In genomic region chr10:75936909-75937667, GRCm38 (mm10) we compare ENCODE assay signal across 11 mouse cellular contexts. TPM values are rescaled to one million over a fixed set of nuclear protein-coding genes. Genes with fewer than 3 reads are reported as not detected.
DNase-seq lines count a peak whose midpoint lies in the region; ATAC-seq and TF ChIP-seq lines count a peak whose summit lies in the region.
"Had no signal": no experiment of that assay in that cellular context is flagged by ENCODE, and none has a peak within 500 bp of the region (broad histone marks: within the 10 kb centered on the region; RNA-seq: fewer than 3 reads in every experiment).

No protein-coding gene starts in this region.

- ATAC-seq in cerebellum, adult (ENCODE audit: insufficient number of reproducible peaks, low FRiP score, low TSS enrichment): no peak
- ATAC-seq in neural tube, embryonic 14.5 days (ENCODE audit: low read depth): no peak

- peak; percentile 49 for DNase-seq in cerebellum, adult 11-12 months
- DNase-seq in liver, adult 2 months (ENCODE audit: extremely low read depth, low read depth, low spot score): peak; percentile 97
- DNase-seq in liver: no peak
- no peak for DNase-seq in urinary bladder, postnatal 4 days (ENCODE audit: low spot score in 2 of 2)
- DNase-seq in thymus, adult 18-20 months: no peak
- DNase-seq: right cerebral cortex, postnatal 25 days had no signal

- no peak for TF ChIP-seq CTCF in liver, adult 2 months (IDR thresholded peaks at IDR 0.05; ENCODE audit: low read depth, low read length)
- TF ChIP-seq CTCF in cortical plate, adult 2 months (IDR thresholded peaks at IDR 0.05; ENCODE audit: extremely low read depth, insufficient read depth, low read length): no peak

- H3K4me1 ChIP-seq in liver, adult 2 months (ENCODE audit: control insufficient read depth, insufficient read depth, low read length): peaks cover 13% of the 10 kb centered on the region
- H3K4me1 ChIP-seq in cortical plate, adult 2 months (ENCODE audit: control insufficient read depth, insufficient read depth, low read length): peaks cover 4% of the 10 kb centered on the region
- peaks cover 10% of the 10 kb centered on the region for H3K4me1 ChIP-seq in neural tube, embryonic 14.5 days (ENCODE audit: control insufficient read depth, insufficient read depth, low read length)

- 30% methylated on average over 18 of the region's 18 CpGs for WGBS in liver, adult 2 months
- 38% methylated on average over 18 of the region's 18 CpGs for WGBS in neural tube, embryonic 14.5 days

- peaks cover 7% of the 10 kb centered on the region; the same call in 1 of the 2 replicates for H3K79me2 ChIP-seq in liver, adult 2 months (ENCODE audit: control insufficient read depth, insufficient read depth, low read length)

- H3K9me3 ChIP-seq in neural tube, embryonic 14.5 days (ENCODE audit: control insufficient read depth, low read length): no peaks in the 10 kb centered on the region
- H3K9me3 ChIP-seq: embryonic facial prominence, embryonic 13.5 days had no signal

- peak overlapping the region; percentile 81 for H3K9ac ChIP-seq in liver, adult 2 months (ENCODE audit: low read depth, low read length)
- H3K9ac ChIP-seq in neural tube, embryonic 14.5 days (replicated peaks; ENCODE audit: low read depth, low read length): no peak overlapping the region

- H3K4me2 ChIP-seq in neural tube, embryonic 14.5 days (ENCODE audit: low read depth, low read length): peak overlapping the region; percentile 23; the same call in 1 of the 2 replicates

- H3K4me3 ChIP-seq in liver, adult 2 months (ENCODE audit: insufficient read depth, low read depth, low read length): peak overlapping the region; percentile 67
- H3K4me3 ChIP-seq in cortical plate, adult 2 months (ENCODE audit: insufficient read depth, low read length): peak overlapping the region; percentile 77
- no peak overlapping the region for H3K4me3 ChIP-seq in neural tube, embryonic 14.5 days (ENCODE audit: low read depth, low read length)

- no peaks in the 10 kb centered on the region for H3K27me3 ChIP-seq in liver, adult 2 months (ENCODE audit: control insufficient read depth, insufficient read depth, low read length)
- H3K27me3 ChIP-seq in neural tube, embryonic 14.5 days (ENCODE audit: control insufficient read depth, insufficient read depth, low read length): no peaks in the 10 kb centered on the region

- H3K36me3 ChIP-seq in liver, adult 2 months (ENCODE audit: control insufficient read depth, insufficient read depth, low read length): peaks cover 2% of the 10 kb centered on the region
- H3K36me3 ChIP-seq in neural tube, embryonic 14.5 days (ENCODE audit: control insufficient read depth, insufficient read depth, low read length): no peaks in the 10 kb centered on the region
- H3K36me3 ChIP-seq: embryonic facial prominence, embryonic 13.5 days had no signal

- peak overlapping the region; percentile 88 for H3K27ac ChIP-seq in liver, adult 2 months (replicated peaks; ENCODE audit: insufficient read depth, low read depth, low read length)
- H3K27ac ChIP-seq in cortical plate, adult 2 months (ENCODE audit: insufficient read depth, low read length): no peak overlapping the region
- no peak overlapping the region for H3K27ac ChIP-seq in neural tube, embryonic 14.5 days (ENCODE audit: low read depth, low read length)
- H3K27ac ChIP-seq: embryonic facial prominence, embryonic 13.5 days had no signal

- TF ChIP-seq POLR2A in liver, adult 2 months (IDR thresholded peaks at IDR 0.05; ENCODE audit: extremely low read depth, insufficient read depth, low read length): no peak
- peak; percentile 36; the same call in 1 of the 2 replicates for TF ChIP-seq POLR2A in cortical plate, adult 2 months (IDR thresholded peaks at IDR 0.05; ENCODE audit: extremely low read depth, insufficient read depth, low read length)

RNA-seq across cellular contexts. Expression of gene Mmp11, which starts 0.8 kb away (rescaled TPM):
- 0.18 and 1.5 TPM in 2 replicates for total RNA-seq in liver, adult 2 months (2014; rRNA removed)
- polyA plus RNA-seq in liver, adult 2 months (2012; rRNA removed): 1.4 and 1.6 TPM in 2 replicates
- polyA plus RNA-seq in cortical plate, adult 2 months (2012; rRNA removed): 2.3 and 2.6 TPM in 2 replicates
- polyA plus RNA-seq in neural tube, embryonic 14.5 days (2014; fragmentation: Nextera tagmentation; extraction: Ambion mirVana): 15.3 and 31.0 TPM in 2 replicates

RNA-seq across cellular contexts. Expression of gene Gm867, which starts 3.4 kb away (rescaled TPM):
- 0.09 TPM in 1 of 2 replicates, not detected in the other for total RNA-seq in liver, adult 2 months (2014; rRNA removed)
- polyA plus RNA-seq in liver, adult 2 months (2012; rRNA removed): 0.11 TPM in 1 of 2 replicates, not detected in the other
- polyA plus RNA-seq in cortical plate, adult 2 months (2012; rRNA removed): 0.49 and 1.2 TPM in 2 replicates
- polyA plus RNA-seq in neural tube, embryonic 14.5 days (2014; fragmentation: Nextera tagmentation; extraction: Ambion mirVana): 2.4 and 3.0 TPM in 2 replicates
- polyA plus RNA-seq: embryonic facial prominence, embryonic 13.5 days had no signal

RNA-seq across cellular contexts. Expression of gene Chchd10, which starts 4.2 kb away (rescaled TPM):
- total RNA-seq in liver, adult 2 months (2014; rRNA removed): 657 and 788 TPM in 2 replicates
- 1,775 and 1,843 TPM in 2 replicates for polyA plus RNA-seq in liver, adult 2 months (2012; rRNA removed)
- 502 and 507 TPM in 2 replicates for polyA plus RNA-seq in cortical plate, adult 2 months (2012; rRNA removed)
- polyA plus RNA-seq in neural tube, embryonic 14.5 days (2014; fragmentation: Nextera tagmentation; extraction: Ambion mirVana): 108 and 158 TPM in 2 replicates

RNA-seq across cellular contexts. Expression of gene Vpreb3, which starts 5.8 kb away (rescaled TPM):
- total RNA-seq in liver, adult 2 months (2014; rRNA removed): 0.55 and 1.3 TPM in 2 replicates
- polyA plus RNA-seq in liver, adult 2 months (2012; rRNA removed): 0.73 and 2.0 TPM in 2 replicates
- not detected in 2 replicates for polyA plus RNA-seq in cortical plate, adult 2 months (2012; rRNA removed)
- 1.2 and 1.3 TPM in 2 replicates for polyA plus RNA-seq in neural tube, embryonic 14.5 days (2014; fragmentation: Nextera tagmentation; extraction: Ambion mirVana)
- total RNA-seq: layer of hippocampus, postnatal 25 days had no signal

RNA-seq across cellular contexts. Expression of gene Smarcb1, which starts 15.7 kb away (rescaled TPM):
- total RNA-seq in liver, adult 2 months (2014; rRNA removed): 10.9 and 13.6 TPM in 2 replicates
- 15.9 and 18.1 TPM in 2 replicates for polyA plus RNA-seq in liver, adult 2 months (2012; rRNA removed)
- 71.5 and 73.1 TPM in 2 replicates for polyA plus RNA-seq in cortical plate, adult 2 months (2012; rRNA removed)
- 245 and 254 TPM in 2 replicates for polyA plus RNA-seq in neural tube, embryonic 14.5 days (2014; fragmentation: Nextera tagmentation; extraction: Ambion mirVana)

Comparison
In these comparisons a context has a peak if more than half of its experiments do, and no peak if none do; other contexts are left out.
1. DNase-seq: peak in cerebellum, adult 11-12 months (single experiment) and liver, adult 2 months (single experiment); none in liver (single experiment), urinary bladder, postnatal 4 days (0 of 2) and thymus, adult 18-20 months (0 of 2).